Mouse (Mus musculus): ENCODE data around the gene Rab43. TPM values are rescaled to one million over a fixed set of nuclear protein-coding genes. Genes with fewer than 3 reads are reported as not detected.

The Rab43 gene
- total RNA-seq, 2 experiments from 2014 or later: 5.1 to 5.2 TPM

DNA sequence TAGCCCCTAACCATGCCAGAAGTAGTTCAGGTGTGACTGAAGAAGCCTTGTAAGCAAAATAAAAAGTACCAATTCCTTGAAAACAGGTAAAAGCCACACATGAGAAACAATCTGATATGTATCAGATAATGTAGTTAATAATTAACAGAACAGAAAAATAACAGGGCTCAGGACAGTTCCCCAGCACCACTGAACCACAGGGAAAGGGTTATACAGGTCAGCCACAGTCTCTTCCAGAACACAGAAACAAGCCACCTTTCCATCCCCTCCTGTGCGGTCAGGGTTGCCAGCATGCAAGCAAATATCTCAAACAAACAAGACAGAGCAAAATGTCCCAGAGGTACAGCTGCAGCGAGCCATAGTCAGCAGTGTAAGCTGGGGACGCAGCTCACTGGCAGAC is 52.6 kb downstream of the Rab43 start:
- DNase-seq: no peak
- intact Hi-C loops (cut with DNase I): no loop called here

DNA sequence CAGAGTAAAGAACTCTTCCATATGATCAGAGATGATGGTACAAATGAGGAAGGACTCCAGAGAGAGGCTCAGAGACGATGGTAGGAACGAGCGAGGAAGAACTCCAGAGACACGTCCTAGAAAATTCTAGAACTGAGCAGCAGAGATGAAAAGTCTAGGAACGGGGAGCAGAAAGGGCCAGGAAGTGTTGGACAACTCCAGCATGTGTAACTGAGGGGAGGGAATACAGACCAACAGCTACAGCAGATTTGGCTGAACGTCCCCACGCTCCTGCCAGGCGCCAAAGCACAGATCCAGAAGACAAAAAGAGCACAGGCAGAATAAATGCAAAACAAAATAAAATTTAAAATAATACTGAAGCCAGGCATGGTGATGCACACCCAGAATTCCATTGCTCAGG is 55.1 kb downstream of the Rab43 start:
- no peak for DNase-seq
- intact Hi-C loops (cut with DNase I): no loop called here

DNA sequence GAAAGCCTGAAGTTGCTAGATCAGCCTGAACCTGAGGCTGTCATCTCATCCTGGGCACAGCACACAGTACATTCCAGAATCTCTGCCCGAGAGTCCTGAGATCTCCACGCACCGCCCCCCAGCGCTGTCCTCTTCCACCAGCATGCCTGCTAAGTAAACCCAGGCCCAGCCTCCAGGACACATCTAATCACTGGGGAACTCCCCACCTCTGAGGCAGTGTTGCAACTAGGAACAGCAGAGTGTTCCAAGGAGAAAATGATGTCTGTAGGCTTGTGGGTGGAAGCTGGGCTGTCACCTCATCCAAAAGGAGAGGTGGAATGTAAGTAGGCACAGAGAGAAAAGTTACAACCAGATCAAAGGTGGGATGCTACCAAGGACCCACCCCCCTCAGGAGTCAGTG is 56.8 kb downstream of the Rab43 start:
- DNase-seq: no peak
- intact Hi-C loops (cut with DNase I): no loop called here

DNA sequence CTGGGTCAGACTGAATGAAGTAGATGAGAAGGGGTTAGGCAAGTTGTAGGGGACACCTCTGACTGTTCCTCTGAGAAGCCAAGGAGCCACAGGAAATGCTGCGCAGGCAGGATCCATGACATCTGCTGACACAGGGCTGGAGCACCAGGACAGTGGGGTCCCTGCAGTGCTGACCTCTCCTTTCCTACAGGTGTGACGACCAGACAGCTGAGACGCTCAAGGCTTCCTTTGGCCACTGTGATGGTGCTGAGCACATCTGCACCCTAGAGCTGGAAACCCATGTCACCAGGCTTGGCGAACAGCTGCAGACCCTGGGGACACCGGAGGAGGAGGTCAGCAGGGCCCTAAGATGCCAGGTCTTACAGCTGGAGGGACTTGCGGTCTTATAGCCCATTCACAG is 60.4 kb downstream of the Rab43 start:
- intact Hi-C loops (cut with DNase I): no loop called here
- DNase-seq: no peak

DNA sequence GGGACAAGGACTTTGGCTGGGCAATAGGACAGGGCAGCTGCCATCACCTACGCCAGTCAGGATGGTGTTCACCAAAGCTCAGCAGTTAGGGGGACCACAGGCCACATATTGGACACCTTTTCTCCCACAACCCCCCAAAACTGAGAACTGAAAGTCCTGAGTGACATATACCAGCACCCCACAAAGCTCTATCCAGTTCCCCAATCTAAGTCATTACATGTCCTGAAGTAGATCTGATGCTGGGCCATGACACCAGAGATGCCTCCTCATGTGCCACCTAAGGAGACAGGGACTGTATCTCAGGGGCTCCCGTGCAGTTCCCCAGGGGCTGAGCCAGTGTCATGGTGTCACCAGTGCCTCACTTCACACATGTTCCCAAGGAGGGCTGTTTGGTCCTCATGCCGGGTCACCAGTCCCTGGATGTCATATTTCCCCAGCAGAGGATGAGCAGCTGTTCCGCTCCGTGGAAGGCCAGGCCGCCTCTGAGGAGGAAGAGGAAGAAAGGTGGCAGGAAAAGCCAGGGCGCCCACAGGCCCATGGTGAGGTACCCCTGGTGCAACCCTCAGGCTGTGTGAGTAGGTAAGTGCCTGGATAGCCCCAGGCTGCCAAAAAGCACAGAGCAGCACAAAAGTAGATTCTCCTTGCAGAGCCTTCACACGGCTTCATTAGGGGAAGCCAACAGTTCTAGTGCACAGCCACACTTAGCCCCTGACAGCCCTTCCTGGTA is 61.6 kb downstream of the Rab43 start:
- no peak for DNase-seq
- intact Hi-C loops (cut with DNase I): no loop called here

DNA sequence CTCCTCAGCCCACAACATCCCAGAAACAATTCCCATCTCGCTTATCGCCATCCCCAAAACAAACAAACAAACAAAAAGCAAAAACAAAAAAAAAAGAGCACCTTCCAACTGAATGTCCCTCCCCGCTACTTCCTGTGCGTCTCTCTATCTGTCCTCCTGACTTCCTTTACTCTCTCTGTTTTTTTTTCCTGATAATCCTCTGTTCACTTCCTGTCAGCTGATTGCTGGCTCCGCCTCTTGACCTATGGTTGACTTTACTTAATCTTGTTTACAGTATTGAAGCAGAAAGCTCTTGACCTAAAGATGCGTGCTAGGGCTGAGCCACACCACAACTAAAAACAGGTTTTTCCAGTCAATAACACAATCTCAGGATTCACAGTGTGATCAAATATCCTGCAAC is 63.4 kb downstream of the Rab43 start:
- intact Hi-C loops (cut with DNase I): no loop called here

DNA sequence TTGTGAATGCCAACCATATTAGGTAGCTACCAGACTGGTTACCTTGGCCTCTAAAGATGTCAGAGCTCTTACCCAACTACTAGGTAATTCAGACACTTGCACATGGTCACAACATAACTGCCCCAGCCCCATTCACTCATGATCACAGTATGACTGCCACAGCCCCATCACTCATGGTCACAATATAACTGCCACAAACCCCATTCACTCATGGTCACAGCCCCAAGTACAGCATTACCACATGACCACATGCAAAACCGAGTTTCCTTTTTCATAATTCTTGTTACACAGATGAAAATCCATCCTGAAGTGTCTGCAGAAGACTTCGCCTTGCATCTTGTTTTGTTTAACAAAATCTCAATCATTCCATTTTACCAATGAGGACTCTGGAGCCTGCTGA is 63.9 kb downstream of the Rab43 start:
- DNase-seq: no peak
- intact Hi-C loops (cut with DNase I): no loop called here

More for the DNA sequence above, 63.4 kb downstream of the Rab43 start:
- DNase-seq: no peak

DNA sequence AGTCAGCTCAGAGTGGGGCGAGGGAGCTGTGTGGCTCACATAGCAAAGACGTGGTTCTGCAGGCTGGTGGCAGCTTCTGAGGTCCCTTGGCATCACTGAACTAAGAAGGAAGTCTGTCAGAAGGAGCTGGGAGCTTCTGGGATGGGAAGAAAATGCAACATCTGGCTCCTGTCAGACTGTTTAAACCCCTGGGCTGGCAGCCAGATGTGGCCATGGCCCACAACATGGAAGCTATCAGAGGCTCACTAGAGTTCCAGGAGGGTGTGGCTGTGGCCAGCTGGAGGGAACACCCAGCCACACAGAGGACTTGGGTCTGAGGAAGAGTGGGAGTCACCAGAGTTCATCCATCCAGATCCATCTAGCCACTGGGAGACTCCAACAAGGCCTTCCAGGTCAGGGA is 65.1 kb downstream of the Rab43 start:
- intact Hi-C loops (cut with DNase I): no loop called here
- DNase-seq: peak; percentile 60 to 66

DNA sequence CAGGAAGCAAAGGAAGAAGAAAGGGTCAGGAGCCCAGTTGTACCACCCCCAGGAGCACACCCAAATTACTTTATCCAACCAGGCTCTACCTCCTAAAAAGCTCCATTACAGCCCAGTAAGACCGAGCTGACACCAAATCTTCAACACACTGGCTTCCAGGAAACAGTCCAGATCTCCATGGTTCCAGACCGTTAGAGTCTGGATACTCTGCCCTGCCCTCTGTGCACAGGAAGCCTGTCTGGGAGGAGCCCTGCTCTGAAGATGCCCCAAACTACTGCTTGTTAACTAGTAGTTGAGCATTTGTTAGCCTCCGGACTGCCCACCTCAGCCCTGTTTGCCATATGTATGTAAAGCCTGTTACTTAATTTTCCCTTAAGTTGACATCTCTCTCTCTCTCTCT is 65.9 kb downstream of the Rab43 start:
- DNase-seq: no peak

DNA sequence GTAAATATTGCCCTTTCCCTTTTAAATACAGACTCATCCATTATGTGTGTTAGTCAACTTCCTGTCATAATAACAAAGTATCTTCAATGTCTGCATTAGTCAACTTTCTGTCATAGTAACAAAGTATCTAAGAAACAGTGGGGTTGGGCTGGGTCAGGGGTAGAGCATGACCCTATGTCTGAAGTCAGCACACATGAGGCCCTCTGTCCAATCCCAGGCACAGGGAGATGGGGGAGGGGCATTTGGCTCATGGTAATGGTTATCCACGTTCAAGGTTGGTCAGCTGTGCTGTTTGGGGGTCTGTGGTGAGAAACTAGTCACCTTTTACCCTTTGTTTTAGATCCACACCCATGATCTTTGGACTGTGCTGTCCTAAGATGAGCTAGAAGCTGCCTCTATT is 66.7 kb downstream of the Rab43 start:
- intact Hi-C loops (cut with DNase I): no loop called here
- no peak for DNase-seq

More for the DNA sequence above, 65.9 kb downstream of the Rab43 start:
- intact Hi-C loops (cut with DNase I): no loop called here

DNA sequence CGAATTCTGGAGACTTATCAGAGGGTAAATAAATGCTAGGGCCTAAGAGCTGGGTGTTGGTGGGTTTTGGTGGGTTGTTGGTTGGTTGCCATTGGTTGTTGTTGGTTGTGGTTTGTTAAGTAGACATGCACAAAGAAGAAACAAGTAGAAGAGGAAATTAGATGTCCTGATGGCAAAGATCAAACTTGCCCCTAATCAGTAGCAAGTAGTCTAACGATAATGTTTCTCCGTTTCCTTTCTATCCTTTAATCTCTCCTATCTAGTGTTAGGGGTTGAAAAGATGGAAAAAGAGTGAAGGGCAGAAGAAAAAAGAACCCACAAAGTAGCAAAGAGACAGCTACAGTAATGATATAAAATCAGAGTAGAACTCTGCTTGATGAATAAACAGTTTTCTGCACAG is 67.3 kb downstream of the Rab43 start:
- intact Hi-C loops (cut with DNase I): no loop called here
- no peak for DNase-seq

DNA sequence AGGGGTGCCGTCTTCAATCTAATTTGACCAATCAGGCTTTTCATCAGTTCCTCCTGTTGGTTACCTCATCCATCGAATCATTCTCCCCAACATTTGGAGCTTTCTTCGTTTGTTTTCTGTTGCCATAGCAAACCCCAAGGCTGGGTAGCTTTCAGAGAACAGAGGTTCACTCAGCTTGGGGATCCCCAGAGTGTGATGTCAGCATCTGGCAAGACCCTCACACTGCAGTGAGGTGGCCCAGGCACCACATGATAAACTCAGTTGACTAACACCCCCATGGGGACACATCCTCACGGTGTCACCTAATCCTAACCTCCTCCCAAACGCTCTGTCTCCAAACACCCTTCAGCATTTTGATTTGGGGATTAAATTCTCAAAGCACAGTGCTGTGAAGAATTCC is 68.7 kb downstream of the Rab43 start:
- peak in 1 of 2 experiments; percentile 44 for DNase-seq
- intact Hi-C loops (cut with DNase I): no loop called here

DNA sequence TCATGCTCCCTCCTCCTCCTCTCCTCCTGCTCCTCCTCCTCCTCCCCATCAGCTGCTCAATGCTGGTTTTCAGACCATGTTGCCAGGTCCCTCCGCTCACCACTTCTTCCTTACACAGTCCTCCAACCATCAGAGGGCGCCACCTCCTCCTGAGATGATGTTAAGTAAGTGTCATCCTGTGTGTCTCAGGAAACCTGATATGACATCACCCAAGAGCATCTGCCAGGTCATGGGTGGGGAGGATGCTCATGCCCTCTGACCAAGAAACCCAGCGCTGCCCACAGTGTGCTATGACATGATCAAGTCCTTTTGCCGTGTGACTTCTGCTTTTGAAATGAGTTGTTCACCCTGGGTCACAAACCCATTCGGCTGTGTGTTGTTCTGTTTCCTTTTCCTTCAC is 69.2 kb downstream of the Rab43 start:
- intact Hi-C loops (cut with DNase I): no loop called here
- no peak for DNase-seq

DNA sequence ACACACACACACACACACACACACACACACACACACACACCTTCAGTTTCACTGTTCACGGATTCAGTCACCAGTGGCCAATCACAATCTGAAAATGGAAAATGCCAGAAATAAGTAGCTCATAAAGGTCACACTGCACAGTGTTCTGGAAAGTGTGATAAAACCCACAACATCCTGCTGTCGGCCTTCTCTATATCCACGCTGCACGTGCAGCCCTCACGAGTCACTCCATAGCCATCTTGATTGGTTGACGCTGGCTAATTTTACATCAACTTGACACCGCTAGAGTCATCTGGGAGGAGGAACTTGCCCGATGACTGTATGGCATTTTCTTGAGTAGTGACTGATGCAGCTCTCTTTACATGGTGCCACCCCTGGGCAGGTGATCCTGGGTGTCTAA is 70.0 kb downstream of the Rab43 start:
- DNase-seq: no peak
- intact Hi-C loops (cut with DNase I): no loop called here

DNA sequence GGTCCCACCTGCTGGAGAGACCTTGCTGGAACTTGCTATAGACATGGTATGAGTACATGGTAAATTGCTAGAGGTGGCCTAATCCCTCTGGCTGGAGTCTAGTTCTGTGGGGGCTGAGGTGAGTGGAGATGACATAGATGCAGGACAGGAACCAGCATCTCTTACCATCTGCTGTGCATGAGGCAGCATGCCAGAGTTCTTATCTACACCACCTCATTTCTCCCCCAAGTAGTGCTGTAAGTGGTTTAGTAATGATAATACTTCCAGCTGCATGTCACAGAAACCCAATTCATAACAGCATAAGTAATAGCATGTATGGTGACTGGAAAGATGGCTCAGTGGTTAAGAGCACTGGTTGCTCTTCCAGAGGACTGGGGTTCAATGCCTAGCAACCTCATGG is 71.5 kb downstream of the Rab43 start:
- intact Hi-C loops (cut with DNase I): no loop called here
- no peak for DNase-seq

DNA sequence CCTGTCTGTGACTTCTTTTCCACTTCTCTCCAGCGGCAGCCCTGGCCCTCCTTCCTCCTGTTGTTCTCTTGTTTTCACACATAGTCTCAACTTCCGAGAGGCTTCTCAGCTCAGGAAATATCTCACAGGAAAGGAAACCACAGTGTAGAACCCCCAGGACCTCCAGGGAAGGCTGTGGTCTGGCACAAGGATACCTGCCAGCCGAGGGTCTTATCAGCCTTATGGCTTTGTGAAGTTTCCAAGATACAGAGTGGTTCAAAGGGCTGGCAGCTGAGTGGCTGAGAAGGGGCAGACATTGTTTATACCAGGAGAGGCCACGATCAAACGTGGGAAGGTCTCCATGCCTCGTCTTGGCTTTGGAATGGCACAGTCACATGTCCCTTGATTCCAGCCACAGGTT is 72.1 kb downstream of the Rab43 start:
- intact Hi-C loops (cut with DNase I): no loop called here
- DNase-seq: no peak

Other genes starting within 250 kb of the Rab43 start
- 1 to 10 TPM; 1.9 to 3.1 TPM for gene Prokr1, start 221.4 kb downstream of the Rab43 start, total RNA-seq (2021)
- 1 to 10 TPM; 2.8 to 3.4 TPM for gene Aplf, start 140.0 kb downstream of the Rab43 start, total RNA-seq (2021)
- gene Efcc1, start 81.3 kb downstream of the Rab43 start, total RNA-seq (2021): under 1 TPM; 0.81 to 0.84 TPM
- gene Gp9, start 34.1 kb downstream of the Rab43 start, total RNA-seq (2021): not detected
- gene Gm45140, start 23.6 kb upstream of the Rab43 start, total RNA-seq (2021): 1 to 10 TPM in 1 of 2 experiments, not detected in 1; 2.0 TPM
- gene Isy1, start 26.6 kb upstream of the Rab43 start, total RNA-seq (2021): 10 to 100 TPM; 13.9 to 19.1 TPM
- gene Cnbp, start 38.9 kb upstream of the Rab43 start, total RNA-seq (2021): 100 to 1,000 TPM; 448 to 458 TPM
- 10 to 100 TPM; 28.6 to 28.7 TPM for gene Copg1, start 75.7 kb upstream of the Rab43 start, total RNA-seq (2021)
- gene Hmces, start 101.8 kb upstream of the Rab43 start, total RNA-seq (2021): 1 to 10 TPM; 5.8 to 6.9 TPM
- gene H1fx, start 169.5 kb upstream of the Rab43 start, total RNA-seq (2021): 1 to 10 TPM; 1.4 to 2.2 TPM
- gene Rab7, start 233.1 kb upstream of the Rab43 start, total RNA-seq (2021): 100 to 1,000 TPM; 301 to 338 TPM